Mouse (Mus musculus) heart, postnatal 0 days (tissue): Measurements from ENCODE around the gene D230025D16Rik. TPM values are rescaled to one million over a fixed set of nuclear protein-coding genes. Genes with fewer than 3 reads are reported as not detected.

ENCODE experiments used
- ATAC-seq: fragments of 200-750 bp; cut with Nextera tagmentation; 2 replicates; pipeline ENCODE4 v1.8.0; 2017; ENCODE audit warnings: low read depth, moderate number of reproducible peaks, moderate library complexity; ENCODE audit not compliant: insufficient read depth
- DNase-seq: peaks from one replicate; pipeline ENCODE4 v3.0.0-alpha.2; 2016; ENCODE audit warnings: low spot score
- H3K27ac ChIP-seq: fragments of 300-500 bp; sonication (generic); 2 replicates; pipeline ENCODE4 v1.5.1; 2014; ENCODE audit warnings: low read depth, mild to moderate bottlenecking
- H3K27me3 ChIP-seq: fragments of 300-500 bp; sonication (generic); 2 replicates; pipeline ENCODE4 v1.6.1; 2014; ENCODE audit warnings: low read length, mixed read lengths; ENCODE audit not compliant: control insufficient read depth, insufficient read depth
- H3K36me3 ChIP-seq: fragments of 300-500 bp; sonication (generic); replicated peaks from 2 replicates; pipeline ENCODE4 v1.6.1; 2014; ENCODE audit warnings: low read length, mixed read lengths; ENCODE audit not compliant: control insufficient read depth, insufficient read depth
- H3K4me1 ChIP-seq: fragments of 300-500 bp; sonication (generic); 2 replicates; pipeline ENCODE4 v1.6.1; 2014; ENCODE audit warnings: antibody characterized with exemption; ENCODE audit not compliant: control insufficient read depth, insufficient read depth
- H3K4me2 ChIP-seq: fragments of 300-500 bp; sonication (generic); 2 replicates; pipeline ENCODE4 v1.6.1; 2014; ENCODE audit warnings: low read depth, mild to moderate bottlenecking, low read length, moderate library complexity
- H3K4me3 ChIP-seq: fragments of 300-500 bp; sonication (generic); 2 replicates; pipeline ENCODE4 v1.5.1; 2014; ENCODE audit warnings: low read depth, low read length
- H3K9ac ChIP-seq: fragments of 300-500 bp; sonication (generic); replicated peaks from 2 replicates; pipeline ENCODE4 v1.6.1; 2014; ENCODE audit warnings: low read depth, low read length, mixed read lengths
- H3K9me3 ChIP-seq: fragments of 300-500 bp; sonication (generic); replicated peaks from 2 replicates; pipeline ENCODE4 v1.6.1; 2016; ENCODE audit warnings: low read length; ENCODE audit not compliant: control insufficient read depth
- CTCF ChIP-seq: IDR thresholded peaks from 2 replicates; pipeline ENCODE4 v1.5.1; 2016; ENCODE audit warnings: antibody characterized with exemption, control low read depth, low read depth
- EP300 ChIP-seq: IDR thresholded peaks from 2 replicates; pipeline ENCODE4 v1.6.1; 2016; ENCODE audit warnings: antibody characterized with exemption, low read depth
- WGBS: fragments of 180-500 bp; shearing (Covaris S2); extraction: QIAGEN DNeasy Blood & Tissue Kit; methylation state at CpG from one replicate; pipeline ENCODE4 v1.1.7; 2014; 5-methylcytosine and 5-hydroxymethylcytosine counted together
- polyA plus RNA-seq: library from polyadenylated mRNA; unstranded; fragments of >200 nt; fragmentation: Nextera tagmentation; extraction: Ambion mirVana; gene quantifications from 2 replicates; pipeline ENCODE4 v1.2.1, GENCODE M21; 2015
- total RNA-seq: library from RNA; depleted of rRNA; stranded (reverse); fragments of >200 nt; gene quantifications from 2 replicates; pipeline ENCODE4 v1.2.3, GENCODE M21; 2014; ENCODE audit warnings: low replicate concordance

D230025D16Rik gene
- total and polyA plus RNA-seq, 2 experiments from 2014 or later, result 14.3 to 30.4 TPM

GRCm38 (mm10) chr8:105254966-105255350 is 30.0 kb downstream of the D230025D16Rik start, which contains the start of gene B3gnt9:
Gene B3gnt9 (minus strand): TSS chr8:105255153.
- H3K27ac ChIP-seq, result peak within 1 kb of the TSS; percentile 78
- peak within 1 kb of the TSS; percentile 67 for H3K4me3 ChIP-seq
- WGBS, result 6% methylated on average over 14 of the region's 14 CpGs
- DNase-seq, result peak; percentile 62
- peak; percentile 59 for ATAC-seq
- peaks cover 15% of the 10 kb centered on the region; the same call in 1 of the 2 replicates for H3K27me3 ChIP-seq
- H3K36me3 ChIP-seq, result peaks cover 34% of the 10 kb centered on the region
- TF ChIP-seq EP300 (no peak), CTCF (no peak)
- H3K9ac ChIP-seq, result peak within 1 kb of the TSS; percentile 55
- H3K4me2 ChIP-seq, result peak within 1 kb of the TSS; percentile 99
- H3K9me3 ChIP-seq, result no peaks in the 10 kb centered on the region
- H3K4me1 ChIP-seq, result peaks cover 26% of the 10 kb centered on the region

- H3K27me3 ChIP-seq, result peaks cover 15% of the 10 kb centered on the region; the same call in 1 of the 2 replicates
- ATAC-seq, result no peak
- 77% methylated on average over 7 of the region's 7 CpGs for WGBS
These were observed 32.6 kb downstream of the D230025D16Rik start for GRCm38 (mm10) chr8:105257318-105258114.

DNA sequence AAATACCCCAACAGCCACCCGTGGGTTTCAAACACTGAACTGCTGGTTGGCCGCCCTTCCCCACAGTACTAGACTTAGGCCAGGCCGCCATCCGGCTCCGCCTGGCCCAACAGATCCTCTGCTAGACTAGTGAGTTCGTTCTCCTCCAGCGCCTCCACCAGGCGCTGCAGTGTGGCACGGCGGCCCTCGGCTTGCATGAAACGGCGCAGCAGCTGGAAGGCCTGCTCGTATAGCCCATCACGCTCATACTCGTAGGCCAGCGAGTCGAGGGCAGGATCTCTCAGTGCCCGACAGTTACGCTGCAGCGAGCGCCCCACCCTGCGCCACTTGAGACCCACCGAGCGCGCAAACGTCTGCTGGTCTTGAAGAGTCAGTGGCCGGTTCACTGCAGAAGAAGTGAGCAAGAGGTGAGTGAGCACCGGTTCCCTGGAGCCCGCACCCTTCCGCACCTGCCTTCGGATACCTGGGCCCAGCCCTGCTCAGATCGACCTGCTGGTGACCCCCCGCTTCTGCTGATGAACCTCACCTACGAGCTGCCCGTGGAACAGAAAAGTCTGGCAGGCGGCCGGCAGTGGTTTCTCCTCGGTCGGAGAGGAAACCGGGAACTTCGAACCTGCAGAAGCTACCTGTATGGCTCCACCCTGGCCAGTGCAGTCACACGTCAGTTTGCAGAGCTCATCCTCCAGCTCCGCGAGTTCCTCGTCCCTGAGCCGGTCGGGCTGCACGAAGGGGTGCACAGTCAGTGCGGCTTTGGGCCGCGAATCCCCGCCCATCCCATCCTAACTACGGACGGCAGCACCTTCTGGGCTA is 34.2 kb downstream of the D230025D16Rik start:
- peak overlapping the region; percentile 76 for H3K4me2 ChIP-seq
- H3K4me3 ChIP-seq, result peak overlapping the region; percentile 31
- ATAC-seq (0 out of 2 replicates have a peak, but pooled peaks have one; percentile 4), DNase-seq (no peak)
- no peaks in the 10 kb centered on the region; the same call in 1 of the 2 replicates for H3K36me3 ChIP-seq
- peaks cover 30% of the 10 kb centered on the region for H3K4me1 ChIP-seq
- no peak overlapping the region for H3K9ac ChIP-seq
- WGBS, result 10% methylated on average over 55 of the region's 55 CpGs
- TF ChIP-seq EP300, result no peak
- TF ChIP-seq CTCF, result peak; percentile 20; the same call in 1 of the 2 replicates
- H3K9me3 ChIP-seq, result no peaks in the 10 kb centered on the region
- H3K27ac ChIP-seq, result no peak overlapping the region
- peaks cover 15% of the 10 kb centered on the region; the same call in 1 of the 2 replicates for H3K27me3 ChIP-seq

More at GRCm38 (mm10) chr8:105257318-105258114, 32.6 kb downstream of the D230025D16Rik start:
- peaks cover 27% of the 10 kb centered on the region for H3K4me1 ChIP-seq
- peaks cover 8% of the 10 kb centered on the region for H3K36me3 ChIP-seq
- no peak for DNase-seq
- no peaks in the 10 kb centered on the region for H3K9me3 ChIP-seq
- TF ChIP-seq CTCF (no peak), EP300 (no peak)
- no peak overlapping the region for H3K9ac ChIP-seq
- no peak overlapping the region for H3K4me2 ChIP-seq
- H3K27ac ChIP-seq, result no peak overlapping the region
- H3K4me3 ChIP-seq, result no peak overlapping the region

DNA sequence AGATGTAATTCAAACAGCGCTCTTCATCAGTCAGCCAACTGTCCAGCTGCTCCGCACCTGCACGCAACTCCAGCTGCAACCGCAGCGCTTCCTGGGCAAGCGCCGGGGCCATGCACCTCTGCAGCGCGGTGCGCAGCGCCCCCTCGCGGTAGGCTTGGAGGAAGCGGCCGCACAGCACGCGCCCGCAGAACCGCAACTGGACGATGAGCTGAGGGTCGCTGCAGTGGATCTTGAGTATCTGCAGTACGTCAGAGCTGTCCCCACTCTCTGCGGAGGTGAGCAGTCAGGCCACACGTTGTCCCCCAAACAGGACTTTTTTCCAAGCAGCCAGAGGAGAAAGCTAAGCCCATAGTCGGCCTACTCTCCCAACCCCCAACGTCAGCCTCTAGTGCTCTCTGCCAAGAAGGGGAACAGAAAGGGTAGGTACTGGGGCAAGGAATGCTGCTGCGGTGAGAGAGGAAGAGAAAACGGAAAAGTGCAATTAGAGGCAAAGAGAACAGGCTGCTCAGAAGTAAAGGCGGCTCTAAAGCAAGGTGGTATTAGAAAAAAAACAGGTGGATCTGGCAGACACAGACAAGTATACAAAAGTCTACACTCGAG is 34.9 kb downstream of the D230025D16Rik start:
- 3% methylated on average over 30 of the region's 30 CpGs for WGBS
- no peak overlapping the region for H3K27ac ChIP-seq
- DNase-seq, result peak; percentile 64
- H3K27me3 ChIP-seq, result peaks cover 13% of the 10 kb centered on the region; the same call in 1 of the 2 replicates
- peak overlapping the region; percentile 31 for H3K4me3 ChIP-seq
- H3K4me1 ChIP-seq, result peaks cover 25% of the 10 kb centered on the region
- H3K4me2 ChIP-seq, result peak overlapping the region; percentile 76
- H3K36me3 ChIP-seq, result no peaks in the 10 kb centered on the region; the same call in 1 of the 2 replicates
- no peak for TF ChIP-seq EP300
- peak; percentile 93 for TF ChIP-seq CTCF
- no peaks in the 10 kb centered on the region for H3K9me3 ChIP-seq
- peak; percentile 51 for ATAC-seq
- H3K9ac ChIP-seq, result no peak overlapping the region
